Mouse (Mus musculus): ENCODE data around the gene Pde3b. TPM values are rescaled to one million over a fixed set of nuclear protein-coding genes. Genes with fewer than 3 reads are reported as not detected.

Gene Pde3b
- polyA plus RNA-seq, 1 experiment: 8.1 TPM

Other genes starting within 250 kb of the Pde3b start
- gene Copb1, start 160.6 kb upstream of the Pde3b start, polyA plus RNA-seq (2012; rRNA removed): 40.2 and 46.2 TPM in 2 replicates
- 156 and 166 TPM in 2 replicates for gene Psma1, start 139.2 kb upstream of the Pde3b start, polyA plus RNA-seq (2012; rRNA removed)
- gene Cyp2r1, start 147.7 kb downstream of the Pde3b start, polyA plus RNA-seq (2012; rRNA removed): 0.46 and 0.69 TPM in 2 replicates
- gene Calca, start 221.1 kb downstream of the Pde3b start, polyA plus RNA-seq (2012; rRNA removed): 2.8 and 3.0 TPM in 2 replicates

All from frontal cortex, adult 2 months (tissue).